Mouse (Mus musculus): ENCODE data around the gene Rab6a. TPM values are rescaled to one million over a fixed set of nuclear protein-coding genes. Genes with fewer than 3 reads are reported as not detected.

The Rab6a gene
- polyA plus RNA-seq (2015; fragmentation: Nextera tagmentation; extraction: Ambion mirVana), result 63.6 and 79.6 TPM in 2 replicates

DNA sequence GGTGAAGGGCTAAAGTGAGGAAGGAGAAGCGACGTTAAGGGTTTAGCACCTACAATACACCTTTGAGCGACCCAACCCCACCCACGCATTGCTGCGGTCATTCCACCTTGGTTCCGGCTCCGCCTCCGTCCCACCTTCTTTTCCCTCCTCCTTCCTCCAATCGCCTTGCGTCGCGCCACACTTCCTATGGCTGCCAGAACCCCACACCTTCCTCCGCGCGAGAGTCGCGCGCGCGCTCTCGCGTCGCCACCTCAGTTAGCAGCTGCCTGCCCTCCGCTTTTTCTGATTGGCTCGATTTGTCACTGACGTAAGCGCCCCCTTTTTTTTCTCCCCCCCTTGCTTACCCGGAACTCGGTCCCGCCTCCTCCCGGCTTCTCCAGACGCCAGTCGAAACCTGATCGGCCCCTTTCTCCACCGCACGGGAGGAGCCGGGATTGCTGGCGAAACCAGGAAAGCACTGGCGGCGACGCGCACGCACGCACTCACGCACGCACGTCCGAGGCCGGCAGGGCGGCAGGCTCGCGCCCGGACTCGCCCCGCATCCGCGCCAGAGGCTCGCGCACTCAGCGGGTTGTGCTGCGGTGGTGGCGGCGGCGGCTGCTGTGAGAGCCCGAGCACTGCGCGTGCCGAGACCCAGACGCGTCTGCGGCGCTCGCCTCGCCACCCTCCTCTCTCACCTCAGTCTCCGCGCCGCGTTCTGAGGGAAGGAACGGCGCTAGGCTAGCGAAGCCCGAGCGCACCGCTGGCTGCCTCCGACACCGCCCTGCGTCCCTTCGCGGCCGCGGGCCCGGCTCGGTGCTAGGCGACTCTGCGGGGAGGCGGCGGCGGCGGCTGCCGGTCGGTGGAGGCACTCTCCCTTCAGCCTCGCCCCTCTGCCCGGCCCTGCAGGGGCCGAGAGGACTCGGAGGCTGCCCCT lies at the start of gene Rab6a:
Gene Rab6a, plus strand, starts transcription at position 197 of the 916 bp plus-strand sequence.

GRCm38 (mm10) chr7:100608130-100608741 lies 1.0 kb downstream of the Rab6a start, which contains the start of gene Mrpl48:
Gene Mrpl48 (minus strand): TSS chr7:100608301.

GRCm38 (mm10) chr7:100662231-100662630 lies 55.0 kb downstream of the Rab6a start, which contains the start of gene Plekhb1:
Gene Plekhb1 (minus strand): TSS chr7:100662414.

Other genes with a start within 250 kb of the Rab6a start
- gene C2cd3, start 235.2 kb upstream of the Rab6a start, polyA plus RNA-seq (2015; fragmentation: Nextera tagmentation; extraction: Ambion mirVana), result 5.6 and 6.6 TPM in 2 replicates
- gene Ppme1, start 235.1 kb upstream of the Rab6a start, polyA plus RNA-seq (2015; fragmentation: Nextera tagmentation; extraction: Ambion mirVana), result 87.3 and 102 TPM in 2 replicates
- 0.05 TPM in 1 of 2 replicates, not detected in the other for gene Ucp3, start 134.4 kb upstream of the Rab6a start, polyA plus RNA-seq (2015; fragmentation: Nextera tagmentation; extraction: Ambion mirVana)
- gene Ucp2, start 114.1 kb upstream of the Rab6a start, polyA plus RNA-seq (2015; fragmentation: Nextera tagmentation; extraction: Ambion mirVana), result 179 and 263 TPM in 2 replicates
- 0.25 and 0.46 TPM in 2 replicates for gene Dnajb13, start 92.5 kb upstream of the Rab6a start, polyA plus RNA-seq (2015; fragmentation: Nextera tagmentation; extraction: Ambion mirVana)
- 17.0 and 27.8 TPM in 2 replicates for gene Coa4, start 70.3 kb upstream of the Rab6a start, polyA plus RNA-seq (2015; fragmentation: Nextera tagmentation; extraction: Ambion mirVana)
- 67.1 and 68.4 TPM in 2 replicates for gene Mrpl48, start 891 bp downstream of the Rab6a start, polyA plus RNA-seq (2015; fragmentation: Nextera tagmentation; extraction: Ambion mirVana)
- 4.6 and 5.0 TPM in 2 replicates for gene Plekhb1, start 55.0 kb downstream of the Rab6a start, polyA plus RNA-seq (2015; fragmentation: Nextera tagmentation; extraction: Ambion mirVana)
- gene Fam168a, start 99.2 kb downstream of the Rab6a start, polyA plus RNA-seq (2015; fragmentation: Nextera tagmentation; extraction: Ambion mirVana), result 46.1 and 47.9 TPM in 2 replicates